Mouse (Mus musculus): ENCODE measurements around the gene Ecm1. TPM values are rescaled to one million over a fixed set of nuclear protein-coding genes. Genes with fewer than 3 reads are reported as not detected.

The Ecm1 gene
- total RNA-seq (2023) = 5.4 to 8.5 TPM (median 7.0 TPM) in 4 replicates

DNA sequence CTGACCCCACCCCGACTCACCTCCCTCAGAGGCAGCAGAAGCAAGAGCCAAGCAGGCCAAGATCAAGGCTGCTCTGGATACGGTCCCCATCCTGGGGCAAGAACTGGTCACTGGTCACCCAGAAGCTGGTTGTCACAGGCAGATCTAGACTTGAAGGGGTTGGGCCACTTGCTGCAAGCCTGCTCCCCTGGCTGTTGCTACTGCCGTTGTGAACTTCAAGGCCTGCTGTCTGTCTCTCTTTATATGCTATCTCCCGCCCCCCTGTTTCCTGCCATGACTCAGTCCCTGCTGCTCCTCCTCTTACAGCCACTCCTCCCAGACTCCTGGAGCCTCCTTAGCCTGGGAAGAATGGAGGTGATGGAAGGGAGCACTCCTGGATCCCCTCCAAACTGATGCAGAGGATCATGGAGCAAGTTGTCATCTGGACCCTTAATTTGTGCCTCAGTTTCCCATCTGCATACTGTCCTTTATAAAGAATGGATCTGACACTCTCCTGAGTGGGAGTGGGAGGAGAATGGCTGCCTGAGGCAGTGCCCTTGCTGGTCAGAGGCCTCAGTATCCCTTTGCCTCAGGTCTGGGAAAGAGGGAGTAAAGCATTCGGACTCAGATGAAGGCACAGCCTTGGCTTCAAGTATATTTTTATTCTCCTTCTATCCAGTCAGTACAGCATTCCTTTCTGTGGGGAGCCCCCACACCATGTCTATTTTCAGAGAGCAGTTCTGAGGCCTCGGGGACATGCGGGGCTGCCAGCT lies at the start of gene Ecm1:
Gene Ecm1 (minus strand): TSS at position 217 of the 752 bp plus-strand sequence.

DNA sequence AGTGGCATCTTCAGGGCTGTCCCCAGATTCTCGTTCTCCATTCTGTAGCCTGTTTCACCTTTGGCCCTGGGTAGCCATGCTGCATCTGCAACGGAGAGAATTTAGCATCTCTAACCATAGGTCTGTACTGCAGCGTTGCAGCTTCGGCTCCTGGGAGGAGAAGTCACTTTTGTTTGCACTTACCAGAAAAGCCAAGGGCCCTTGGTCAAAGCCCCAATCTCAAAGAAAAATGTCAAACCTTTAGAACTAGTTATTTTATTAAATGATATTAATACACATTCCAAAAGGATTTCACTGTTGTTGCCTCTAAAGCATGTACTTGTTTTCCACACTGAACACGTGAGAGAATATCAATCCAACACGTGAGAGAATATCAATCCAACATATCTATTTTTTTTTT lies 20.7 kb upstream of the Ecm1 start, which contains the start of gene Tars2:
Gene Tars2 (minus strand): TSS at position 101 of the 400 bp plus-strand sequence.

DNA sequence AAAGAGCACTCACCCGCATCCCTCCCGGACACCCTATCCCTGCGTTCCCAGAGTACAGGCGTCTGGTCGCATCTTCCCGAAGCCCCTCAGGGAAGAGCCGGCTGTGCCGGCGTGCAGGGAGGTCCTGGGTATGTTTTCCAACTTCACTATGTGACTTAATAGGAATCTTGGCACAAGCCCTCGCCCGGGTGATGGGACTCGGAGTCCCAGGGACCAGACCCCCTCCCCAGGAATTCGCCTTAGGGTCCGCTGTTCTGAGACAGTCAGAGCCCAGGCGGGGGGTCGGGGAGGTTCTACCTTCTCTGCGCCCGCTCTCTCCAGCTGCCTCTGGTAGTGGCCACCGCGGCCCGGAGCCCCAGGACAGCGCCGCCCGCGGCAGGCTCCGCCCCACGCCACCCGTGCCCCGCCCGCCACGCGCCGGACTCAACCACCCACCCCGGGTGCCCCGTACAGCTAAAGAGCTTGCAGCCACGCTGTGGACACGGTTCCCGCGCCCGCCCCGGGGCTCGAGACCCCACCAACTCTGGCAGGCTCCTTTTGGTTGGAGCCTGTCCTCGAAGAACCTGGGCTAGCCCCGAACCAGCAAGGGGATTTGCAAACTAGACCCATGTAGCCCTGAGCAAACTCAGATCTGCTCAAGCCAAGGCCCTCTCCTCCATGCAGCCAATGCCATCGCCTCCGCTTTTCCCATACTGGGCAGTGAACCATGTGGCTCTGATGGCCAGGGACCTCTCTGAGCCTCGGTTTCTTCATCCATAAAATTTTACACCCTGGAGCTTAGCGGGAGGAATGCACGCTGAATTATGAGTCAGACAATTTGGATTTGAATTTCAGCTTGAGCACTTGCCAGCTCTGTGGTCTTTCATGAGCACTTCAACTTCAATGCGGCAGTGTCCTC lies 51.6 kb downstream of the Ecm1 start, which contains the start of gene Adamtsl4:
Gene Adamtsl4 (minus strand): TSS at position 394 of the 898 bp plus-strand sequence.

Other genes with a start within 250 kb of the Ecm1 start
- 1.3 to 2.5 TPM (median 1.4 TPM) in 4 replicates for gene Ctsk, start 240.3 kb downstream of the Ecm1 start, total RNA-seq (2023)
- gene Ctss, start 212.8 kb downstream of the Ecm1 start, total RNA-seq (2023) = 409 to 475 TPM (median 445 TPM) in 4 replicates
- 0.38 TPM in 1 of 4 replicates, not detected in the others for gene Hormad1, start 179.9 kb downstream of the Ecm1 start, total RNA-seq (2023)
- gene Golph3l, start 150.6 kb downstream of the Ecm1 start, total RNA-seq (2023) = 21.4 to 27.8 TPM (median 25.2 TPM) in 4 replicates
- gene Ensa, start 114.6 kb downstream of the Ecm1 start, total RNA-seq (2023) = 128 to 134 TPM (median 132 TPM) in 4 replicates
- 366 to 452 TPM (median 394 TPM) in 4 replicates for gene Mcl1, start 80.8 kb downstream of the Ecm1 start, total RNA-seq (2023)
- 12.4 to 19.6 TPM (median 13.0 TPM) in 4 replicates for gene Adamtsl4, start 51.7 kb downstream of the Ecm1 start, total RNA-seq (2023)
- gene Tars2, start 20.6 kb upstream of the Ecm1 start, total RNA-seq (2023) = 72.4 to 79.5 TPM (median 74.5 TPM) in 4 replicates
- 94.1 to 102 TPM (median 101 TPM) in 4 replicates for gene Rprd2, start 79.3 kb upstream of the Ecm1 start, total RNA-seq (2023)
- gene Prpf3, start 116.3 kb upstream of the Ecm1 start, total RNA-seq (2023) = 91.6 to 109 TPM (median 97.6 TPM) in 4 replicates
- gene Mrps21, start 131.9 kb upstream of the Ecm1 start, total RNA-seq (2023) = 90.6 to 114 TPM (median 96.0 TPM) in 4 replicates
- 239 to 260 TPM (median 248 TPM) in 4 replicates for gene Ciart, start 142.7 kb upstream of the Ecm1 start, total RNA-seq (2023)
- 56.7 to 71.3 TPM (median 66.1 TPM) in 4 replicates for gene BC028528, start 152.4 kb upstream of the Ecm1 start, total RNA-seq (2023)
- gene Aph1a, start 154.4 kb upstream of the Ecm1 start, total RNA-seq (2023) = 54.4 to 67.2 TPM (median 56.9 TPM) in 4 replicates
- not detected in 4 replicates for gene Car14, start 165.1 kb upstream of the Ecm1 start, total RNA-seq (2023)
- 98.0 to 114 TPM (median 107 TPM) in 4 replicates for gene Anp32e, start 189.7 kb upstream of the Ecm1 start, total RNA-seq (2023)

Measured in B cell, adult 62 days (primary cell).